Mouse (Mus musculus) neutrophil, adult 65 days (primary cell): ENCODE results near the gene Metap2. TPM values are rescaled to one million over a fixed set of nuclear protein-coding genes. Genes with fewer than 3 reads are reported as not detected.

Source experiments
- total RNA-seq: library from RNA; stranded (reverse); gene quantifications from 2 replicates; pipeline ENCODE4 v1.2.4, GENCODE M21; 2023

Gene Metap2
- total RNA-seq: 77.9 and 79.3 TPM in 2 replicates

GRCm38 (mm10) chr10:93897043-93897646 is at the start of gene Metap2:
Gene Metap2, minus strand, starts transcription at chr10:93897093.

GRCm38 (mm10) chr10:93830931-93831729 is 65.8 kb downstream of the Metap2 start, which contains the start of gene Usp44:
Gene Usp44, plus strand, starts transcription at chr10:93831555.

Other genes with a start within 250 kb of the Metap2 start
- not detected in 2 replicates for gene Usp44, start 65.5 kb downstream of the Metap2 start, total RNA-seq
- 4.3 and 6.8 TPM in 2 replicates for gene Vezt, start 138.7 kb upstream of the Metap2 start, total RNA-seq
- gene Fgd6, start 138.9 kb upstream of the Metap2 start, total RNA-seq: 3.6 and 9.0 TPM in 2 replicates